In the genomic region with DNA sequence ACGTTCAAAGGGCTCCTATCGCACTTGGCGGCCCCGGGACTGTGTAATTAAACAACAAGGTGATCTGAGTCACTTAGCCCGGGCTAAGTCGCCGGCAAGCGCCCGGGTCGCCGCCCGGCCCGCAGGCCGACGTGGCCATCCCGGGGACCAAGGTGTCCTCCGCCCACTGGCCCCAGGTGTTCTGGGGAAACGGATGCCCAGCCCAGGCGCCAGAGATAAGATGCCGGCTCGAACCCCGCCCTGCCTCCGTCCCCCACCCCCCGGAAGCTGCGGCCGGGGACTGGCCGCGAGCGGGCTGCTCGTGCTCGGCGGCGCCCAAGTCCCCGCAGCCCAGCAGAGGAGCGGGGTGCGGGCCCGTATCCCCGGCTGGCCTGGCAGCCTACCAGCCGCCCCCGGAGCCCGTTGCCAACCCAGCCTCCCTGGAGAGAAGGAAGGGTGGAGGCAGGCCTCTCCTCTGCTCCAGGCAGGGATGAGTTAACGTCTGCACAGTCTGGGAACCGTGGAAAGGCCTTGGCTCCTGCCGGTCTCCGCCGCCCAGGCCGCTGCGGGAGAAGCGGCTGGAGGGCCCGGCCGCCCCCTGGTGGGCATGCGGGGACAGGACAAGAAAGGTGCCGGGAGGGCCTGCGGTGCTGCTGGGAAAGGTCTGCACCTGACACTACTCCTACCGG, we compare ENCODE assay signal across 8 mouse cellular contexts. TPM values are rescaled to one million over a fixed set of nuclear protein-coding genes. Genes with fewer than 3 reads are reported as not detected.
DNase-seq lines count a peak whose midpoint lies in the region; ATAC-seq and TF ChIP-seq lines count a peak whose summit lies in the region.

No protein-coding gene starts in this region.

- no peaks in the 10 kb centered on the region for H3K36me3 ChIP-seq in heart, embryonic 11.5 days (ENCODE audit: control insufficient read depth, insufficient read depth, low read length)
- no peaks in the 10 kb centered on the region for H3K36me3 ChIP-seq in kidney, embryonic 16.5 days (ENCODE audit: insufficient read depth, low read length)
- no peaks in the 10 kb centered on the region for H3K36me3 ChIP-seq in liver, embryonic 12.5 days
- no peaks in the 10 kb centered on the region for H3K36me3 ChIP-seq in stomach, postnatal 0 days (ENCODE audit: control insufficient read depth, insufficient read depth, low read length)

- peak; percentile 70 for ATAC-seq in heart, embryonic 11.5 days (replicated peaks; ENCODE audit: insufficient number of reproducible peaks, low FRiP score, low TSS enrichment)
- ATAC-seq in kidney, embryonic 16.5 days (ENCODE audit: low FRiP score, low TSS enrichment), result peak; percentile 95
- ATAC-seq in liver, embryonic 12.5 days, result peak; percentile 81
- peak; percentile 95 for ATAC-seq in stomach, postnatal 0 days (ENCODE audit: low FRiP score, low TSS enrichment)

- WGBS in heart, embryonic 11.5 days (ENCODE audit: insufficient replicate concordance), result 1% methylated on average over 55 of the region's 55 CpGs
- whole genome bisulfite sequencing in kidney, embryonic 16.5 days, result under 1% methylated on average over 52 of the region's 55 CpGs
- WGBS in liver, embryonic 12.5 days (ENCODE audit: insufficient replicate concordance), result under 1% methylated on average over 55 of the region's 55 CpGs
- whole genome bisulfite sequencing in stomach, postnatal 0 days, result under 1% methylated on average over 55 of the region's 55 CpGs

- peaks cover 3% of the 10 kb centered on the region; the same call in 1 of the 2 replicates for H3K4me1 ChIP-seq in embryonic fibroblast, embryonic 13.5 days (ENCODE audit: control insufficient read depth, insufficient read depth, low read length)
- peaks cover 44% of the 10 kb centered on the region for H3K4me1 ChIP-seq in heart, embryonic 11.5 days (ENCODE audit: control insufficient read depth, insufficient read depth, low read length)
- 0 out of 2 replicates have a peak, but pooled peaks cover 3% of the 10 kb centered on the region for H3K4me1 ChIP-seq in kidney, embryonic 16.5 days (ENCODE audit: insufficient read depth, low read length)
- H3K4me1 ChIP-seq in liver, embryonic 12.5 days, result peaks cover 12% of the 10 kb centered on the region
- H3K4me1 ChIP-seq in stomach, postnatal 0 days (replicated peaks; ENCODE audit: control insufficient read depth, insufficient read depth), result peaks cover 2% of the 10 kb centered on the region; the same call in 1 of the 2 replicates

- H3K9me3 ChIP-seq in heart, embryonic 11.5 days (replicated peaks; ENCODE audit: control insufficient read depth, low read length), result no peaks in the 10 kb centered on the region
- no peaks in the 10 kb centered on the region for H3K9me3 ChIP-seq in kidney, embryonic 16.5 days (ENCODE audit: low read length)
- no peaks in the 10 kb centered on the region for H3K9me3 ChIP-seq in liver, embryonic 12.5 days (replicated peaks)
- H3K9me3 ChIP-seq in stomach, postnatal 0 days (ENCODE audit: control insufficient read depth, low read length), result no peaks in the 10 kb centered on the region

- peak; percentile 40 for TF ChIP-seq POLR2A in embryonic fibroblast, embryonic 13.5 days (IDR thresholded peaks at IDR 0.05; ENCODE audit: low read depth, low read length)

- H3K27me3 ChIP-seq in heart, embryonic 11.5 days (ENCODE audit: control insufficient read depth, insufficient read depth, low read length), result no peaks in the 10 kb centered on the region
- no peaks in the 10 kb centered on the region for H3K27me3 ChIP-seq in kidney, embryonic 16.5 days (ENCODE audit: insufficient read depth, low read length)
- H3K27me3 ChIP-seq in liver, embryonic 12.5 days (replicated peaks), result peaks cover 86% of the 10 kb centered on the region
- H3K27me3 ChIP-seq in stomach, postnatal 0 days (ENCODE audit: control insufficient read depth, insufficient read depth, low read length), result no peaks in the 10 kb centered on the region

- peak; percentile 83 for DNase-seq in CD4-positive, CD25-positive, alpha-beta regulatory T cell, adult 2 months (ENCODE audit: low read depth, low spot score)
- DNase-seq in brain, adult 2 months (ENCODE audit: low read depth, low spot score), result peak; percentile 95
- peak; percentile 19 to 45 for DNase-seq in natural killer cell, adult 2 months (ENCODE audit: low spot score in 2 of 2)
- peak; percentile 95 for DNase-seq in stomach, postnatal 0 days (ENCODE audit: low spot score)

- peak; percentile 47; the same call in 1 of the 2 replicates for TF ChIP-seq CTCF in embryonic fibroblast, embryonic 13.5 days (IDR thresholded peaks at IDR 0.05; ENCODE audit: borderline replicate concordance, insufficient read depth, low read length)
- TF ChIP-seq CTCF in stomach, postnatal 0 days (IDR thresholded peaks at IDR 0.05; ENCODE audit: low read depth), result peak; percentile 98

- H3K4me2 ChIP-seq in heart, embryonic 11.5 days, result peak overlapping the region; percentile 87
- peak overlapping the region; percentile 82 for H3K4me2 ChIP-seq in kidney, embryonic 16.5 days (replicated peaks; ENCODE audit: low read depth, low read length)
- peak overlapping the region; percentile 99 for H3K4me2 ChIP-seq in liver, embryonic 12.5 days
- H3K4me2 ChIP-seq in stomach, postnatal 0 days (replicated peaks; ENCODE audit: low read depth), result peak overlapping the region; percentile 96

- no peak for TF ChIP-seq EP300 in stomach, postnatal 0 days (optimal IDR thresholded peaks at IDR 0.05)

- peak overlapping the region; percentile 47 for H3K4me3 ChIP-seq in embryonic fibroblast, embryonic 13.5 days (ENCODE audit: insufficient read depth, low read length)
- H3K4me3 ChIP-seq in heart, embryonic 11.5 days (ENCODE audit: low read depth, low read length), result peak overlapping the region; percentile 57
- peak overlapping the region; percentile 69 for H3K4me3 ChIP-seq in kidney, embryonic 16.5 days (ENCODE audit: low read length)
- H3K4me3 ChIP-seq in liver, embryonic 12.5 days, result peak overlapping the region; percentile 69
- peak overlapping the region; percentile 76 for H3K4me3 ChIP-seq in stomach, postnatal 0 days (ENCODE audit: low read depth, low read length)

- H3K9ac ChIP-seq in heart, embryonic 11.5 days (ENCODE audit: low read depth, low read length), result peak overlapping the region; percentile 83
- peak overlapping the region; percentile 84 for H3K9ac ChIP-seq in kidney, embryonic 16.5 days (replicated peaks; ENCODE audit: low read length)
- H3K9ac ChIP-seq in liver, embryonic 12.5 days, result peak overlapping the region; percentile 70
- H3K9ac ChIP-seq in stomach, postnatal 0 days (ENCODE audit: low read length), result peak overlapping the region; percentile 89

- H3K27ac ChIP-seq in embryonic fibroblast, embryonic 13.5 days (ENCODE audit: insufficient read depth, low read length), result peak overlapping the region; percentile 80
- H3K27ac ChIP-seq in heart, embryonic 11.5 days (ENCODE audit: low read depth, low read length), result peak overlapping the region; percentile 84
- H3K27ac ChIP-seq in kidney, embryonic 16.5 days (ENCODE audit: low read length), result peak overlapping the region; percentile 87
- H3K27ac ChIP-seq in liver, embryonic 12.5 days, result peak overlapping the region; percentile 8; the same call in 1 of the 2 replicates
- peak overlapping the region; percentile 96 for H3K27ac ChIP-seq in stomach, postnatal 0 days (replicated peaks)

RNA-seq across cellular contexts. Expression of a gene that starts 26.5 kb away (rescaled TPM):
- not detected in 2 replicates for polyA plus RNA-seq in embryonic fibroblast, embryonic 13.5 days (2011; ENCODE audit: insufficient read length, low read depth, missing spikeins)
- polyA plus RNA-seq in heart, embryonic 11.5 days (2014; fragmentation: Nextera tagmentation; extraction: Ambion mirVana), result not detected in 2 replicates
- not detected in 2 replicates for polyA plus RNA-seq in kidney, embryonic 16.5 days (2015; fragmentation: Nextera tagmentation; extraction: Ambion mirVana)
- not detected in 2 replicates for polyA plus RNA-seq in liver, embryonic 12.5 days (2016; fragmentation: Nextera tagmentation; extraction: Ambion mirVana)
- not detected in 2 replicates for polyA plus RNA-seq in stomach, postnatal 0 days (2015; fragmentation: Nextera tagmentation; extraction: Ambion mirVana)

RNA-seq across cellular contexts. Expression of a gene that starts 39.3 kb away (rescaled TPM):
- polyA plus RNA-seq in embryonic fibroblast, embryonic 13.5 days (2011; ENCODE audit: insufficient read length, low read depth, missing spikeins), result 2.7 and 9.2 TPM in 2 replicates
- polyA plus RNA-seq in heart, embryonic 11.5 days (2014; fragmentation: Nextera tagmentation; extraction: Ambion mirVana), result 221 and 225 TPM in 2 replicates
- polyA plus RNA-seq in kidney, embryonic 16.5 days (2015; fragmentation: Nextera tagmentation; extraction: Ambion mirVana), result 2.2 and 2.3 TPM in 2 replicates
- polyA plus RNA-seq in liver, embryonic 12.5 days (2016; fragmentation: Nextera tagmentation; extraction: Ambion mirVana), result 0.17 and 0.20 TPM in 2 replicates
- polyA plus RNA-seq in stomach, postnatal 0 days (2015; fragmentation: Nextera tagmentation; extraction: Ambion mirVana), result 1.6 and 1.7 TPM in 2 replicates

RNA-seq across cellular contexts. Expression of a gene that starts 46.0 kb away (rescaled TPM):
- 116 and 146 TPM in 2 replicates for polyA plus RNA-seq in embryonic fibroblast, embryonic 13.5 days (2011; ENCODE audit: insufficient read length, low read depth, missing spikeins)
- polyA plus RNA-seq in heart, embryonic 11.5 days (2014; fragmentation: Nextera tagmentation; extraction: Ambion mirVana), result 48.1 and 48.5 TPM in 2 replicates
- 24.9 and 38.5 TPM in 2 replicates for polyA plus RNA-seq in kidney, embryonic 16.5 days (2015; fragmentation: Nextera tagmentation; extraction: Ambion mirVana)
- polyA plus RNA-seq in liver, embryonic 12.5 days (2016; fragmentation: Nextera tagmentation; extraction: Ambion mirVana), result 8.6 and 8.8 TPM in 2 replicates
- 27.0 and 29.0 TPM in 2 replicates for polyA plus RNA-seq in stomach, postnatal 0 days (2015; fragmentation: Nextera tagmentation; extraction: Ambion mirVana)

RNA-seq across cellular contexts. Expression of a gene that starts 50.8 kb away (rescaled TPM):
- polyA plus RNA-seq in embryonic fibroblast, embryonic 13.5 days (2011; ENCODE audit: insufficient read length, low read depth, missing spikeins), result not detected in 2 replicates
- polyA plus RNA-seq in heart, embryonic 11.5 days (2014; fragmentation: Nextera tagmentation; extraction: Ambion mirVana), result 4.1 and 4.2 TPM in 2 replicates
- polyA plus RNA-seq in kidney, embryonic 16.5 days (2015; fragmentation: Nextera tagmentation; extraction: Ambion mirVana), result 0.39 and 0.51 TPM in 2 replicates
- polyA plus RNA-seq in liver, embryonic 12.5 days (2016; fragmentation: Nextera tagmentation; extraction: Ambion mirVana), result not detected in 2 replicates
- polyA plus RNA-seq in stomach, postnatal 0 days (2015; fragmentation: Nextera tagmentation; extraction: Ambion mirVana), result not detected in 2 replicates

Comparison
In these comparisons a context has a peak if more than half of its experiments do, and no peak if none do; other contexts are left out.
1. Peak in every context shown above with its lines: DNase-seq, ATAC-seq, H3K4me3 ChIP-seq and H3K27ac ChIP-seq.
2. DNase-seq: peak in every context shown above with its lines; median percentile 95 in brain, adult 2 months; 95 in stomach, postnatal 0 days; 83 in CD4-positive, CD25-positive, alpha-beta regulatory T cell, adult 2 months; 32 in natural killer cell, adult 2 months.
3. H3K27ac ChIP-seq: peak in every context shown above with its lines; median percentile 96 in stomach, postnatal 0 days; 87 in kidney, embryonic 16.5 days; 84 in heart, embryonic 11.5 days; 80 in embryonic fibroblast, embryonic 13.5 days; 8 in liver, embryonic 12.5 days.
4. RNA of a gene that starts 39.3 kb away (polyA plus RNA-seq): 221 to 225 TPM in heart, embryonic 11.5 days; 2.7 to 9.2 TPM in embryonic fibroblast, embryonic 13.5 days, 2.2 to 2.3 TPM in kidney, embryonic 16.5 days, 1.6 to 1.7 TPM in stomach, postnatal 0 days and 0.17 to 0.20 TPM in liver, embryonic 12.5 days; every median in the first group is over 10 times any median in the second.